Mouse (Mus musculus) midbrain, postnatal 0 days (tissue): ENCODE measurements at regions not wholly inside any gene's neighbourhood (a gene's known extent, or its start where the extent isn't known, plus 50 kb on each side); places are given as distances from the start of the nearest gene placed in this dataset.

ENCODE experiments used
- ATAC-seq: fragments of 200-750 bp; cut with Nextera tagmentation; 2 replicates; pipeline ENCODE4 v1.8.0; 2017; ENCODE audit warnings: moderate number of reproducible peaks, mild to moderate bottlenecking, moderate TSS enrichment, moderate library complexity; ENCODE audit not compliant: low FRiP score
- DNase-seq: peaks from one replicate; pipeline ENCODE4 v3.0.0-alpha.2; 2015; ENCODE audit warnings: low spot score
- H3K27ac ChIP-seq: fragments of 300-500 bp; sonication (generic); 2 replicates; pipeline ENCODE4 v1.5.1; 2014; ENCODE audit warnings: low read depth, mild to moderate bottlenecking, low read length, mixed read lengths
- H3K27me3 ChIP-seq: fragments of 300-500 bp; sonication (generic); 2 replicates; pipeline ENCODE4 v1.6.1; 2014; ENCODE audit warnings: low read length, control low read depth, mixed read lengths; ENCODE audit not compliant: insufficient read depth
- H3K36me3 ChIP-seq: fragments of 300-500 bp; sonication (generic); 2 replicates; pipeline ENCODE4 v1.6.1; 2014; ENCODE audit warnings: low read length, control low read depth, mixed read lengths; ENCODE audit not compliant: insufficient read depth
- H3K4me1 ChIP-seq: fragments of 300-500 bp; sonication (generic); 2 replicates; pipeline ENCODE4 v1.6.1; 2014; ENCODE audit warnings: mild to moderate bottlenecking, control low read depth, antibody characterized with exemption, low read length, mixed read lengths; ENCODE audit not compliant: insufficient read depth
- H3K4me2 ChIP-seq: fragments of 300-500 bp; sonication (generic); 2 replicates; pipeline ENCODE4 v1.6.1; 2014; ENCODE audit warnings: low read depth, mild to moderate bottlenecking, low read length, mixed read lengths; ENCODE audit not compliant: poor library complexity, severe bottlenecking
- H3K4me3 ChIP-seq: fragments of 300-500 bp; sonication (generic); 2 replicates; pipeline ENCODE4 v1.5.1; 2014; ENCODE audit warnings: low read depth, mild to moderate bottlenecking, low read length, moderate library complexity
- H3K9ac ChIP-seq: fragments of 300-500 bp; sonication (generic); replicated peaks from 2 replicates; pipeline ENCODE4 v1.6.1; 2014; ENCODE audit warnings: mild to moderate bottlenecking, low read length, moderate library complexity, mixed read lengths; ENCODE audit not compliant: poor library complexity, severe bottlenecking
- H3K9me3 ChIP-seq: fragments of 300-500 bp; sonication (generic); 2 replicates; pipeline ENCODE4 v1.6.1; 2016; ENCODE audit warnings: low read length, control low read depth
- CTCF ChIP-seq: IDR thresholded peaks from 2 replicates; pipeline ENCODE4 v1.5.1; 2016; ENCODE audit warnings: antibody characterized with exemption, mild to moderate bottlenecking
- WGBS: fragments of 180-500 bp; shearing (Covaris S2); extraction: QIAGEN DNeasy Blood & Tissue Kit; methylation state at CpG from one replicate; pipeline ENCODE4 v1.1.7; 2014; 5-methylcytosine and 5-hydroxymethylcytosine counted together

DNA sequence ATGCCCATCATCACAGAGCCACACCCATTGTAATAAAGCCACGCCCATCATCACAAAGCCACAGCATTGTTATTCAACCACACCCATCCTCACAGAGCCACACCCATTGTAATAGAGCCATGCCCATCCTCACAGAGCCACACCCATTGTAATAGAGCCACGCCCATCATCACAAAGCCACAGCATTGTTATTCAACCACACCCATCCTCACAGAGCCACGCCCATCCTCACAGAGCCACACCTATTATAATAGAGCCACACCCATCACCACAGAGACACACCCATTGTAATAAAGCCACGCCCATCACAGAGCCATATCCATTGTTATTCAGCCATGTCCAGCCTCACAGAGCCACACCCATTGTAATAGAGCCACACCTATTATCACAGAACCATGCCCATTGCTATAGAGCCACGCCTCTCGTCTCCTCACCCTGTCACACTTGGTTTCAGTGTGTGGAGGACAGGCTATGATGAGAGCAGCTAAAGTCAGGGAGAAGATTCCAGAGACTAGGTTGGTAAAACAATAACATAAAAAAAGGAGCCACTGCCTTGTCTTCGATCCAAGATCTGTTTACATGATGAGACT lies 85.6 kb downstream of the Gxylt1 start:
- H3K36me3 ChIP-seq: no peaks in the 10 kb centered on the region
- no peak for DNase-seq
- H3K9ac ChIP-seq: no peak overlapping the region
- no peaks in the 10 kb centered on the region for H3K27me3 ChIP-seq
- no peaks in the 10 kb centered on the region for H3K4me1 ChIP-seq
- no peak overlapping the region for H3K4me3 ChIP-seq
- no peak overlapping the region for H3K4me2 ChIP-seq
- ATAC-seq: no peak
- 89% methylated on average over 7 of the region's 7 CpGs for WGBS
- no peak overlapping the region for H3K27ac ChIP-seq
- no peaks in the 10 kb centered on the region for H3K9me3 ChIP-seq
- no peak for TF ChIP-seq CTCF

DNA sequence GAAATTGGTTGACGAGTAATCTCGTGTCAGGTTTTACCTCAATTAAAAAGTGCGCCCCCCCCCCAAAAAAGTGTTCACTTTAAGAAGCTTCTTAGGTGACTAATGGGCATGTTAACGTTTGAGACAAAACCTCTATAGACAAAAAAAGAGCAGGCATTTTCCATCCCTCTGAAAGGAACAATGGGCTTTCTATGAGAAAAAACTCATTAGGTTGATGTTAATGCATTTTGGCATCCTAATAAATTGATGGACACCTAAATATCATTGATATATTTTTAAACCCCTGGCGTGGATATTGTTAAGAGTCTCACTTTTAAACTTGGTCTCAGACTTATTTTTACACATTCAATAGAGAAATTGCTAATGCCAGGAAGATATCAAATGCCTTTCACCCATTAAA lies 98.8 kb downstream of the Gxylt1 start:
- Histone ChIP-seq H3K4me1 (no peaks in the 10 kb centered on the region), H3K36me3 (no peaks in the 10 kb centered on the region), H3K9me3 (no peaks in the 10 kb centered on the region), H3K27ac (no peak overlapping the region), H3K9ac (no peak overlapping the region), H3K27me3 (no peaks in the 10 kb centered on the region), H3K4me3 (no peak overlapping the region), H3K4me2 (no peak overlapping the region)
- no peak for ATAC-seq
- 76% methylated on average over 5 of the region's 5 CpGs for WGBS
- no peak for TF ChIP-seq CTCF
- no peak for DNase-seq

DNA sequence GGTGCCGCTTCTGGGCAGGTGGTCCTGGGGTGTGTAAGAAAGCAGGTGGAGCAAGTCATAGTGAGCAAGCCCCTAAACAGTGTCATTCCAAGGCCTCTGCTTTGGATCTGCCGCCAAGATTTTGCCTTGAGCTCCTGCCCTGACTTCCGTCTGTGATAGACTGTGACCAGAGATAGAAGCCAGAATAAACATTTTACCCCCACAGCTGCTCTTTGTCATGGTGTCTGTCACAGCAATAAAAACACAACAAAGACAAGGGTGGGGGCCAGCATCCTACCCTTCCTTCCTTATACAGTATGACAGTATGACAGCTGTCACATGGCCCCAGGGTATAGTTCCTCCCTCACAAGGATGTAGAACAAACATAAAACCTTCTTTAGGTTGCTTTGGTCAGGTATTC lies 106.2 kb downstream of the Gxylt1 start:
- Histone ChIP-seq H3K9ac (no peak overlapping the region), H3K4me3 (no peak overlapping the region), H3K27ac (no peak overlapping the region), H3K36me3 (no peaks in the 10 kb centered on the region), H3K9me3 (no peaks in the 10 kb centered on the region), H3K4me1 (no peaks in the 10 kb centered on the region), H3K4me2 (no peak overlapping the region), H3K27me3 (no peaks in the 10 kb centered on the region)
- 79% methylated on average over 3 of the region's 3 CpGs for WGBS
- TF ChIP-seq CTCF: no peak
- ATAC-seq: no peak
- DNase-seq: no peak

DNA sequence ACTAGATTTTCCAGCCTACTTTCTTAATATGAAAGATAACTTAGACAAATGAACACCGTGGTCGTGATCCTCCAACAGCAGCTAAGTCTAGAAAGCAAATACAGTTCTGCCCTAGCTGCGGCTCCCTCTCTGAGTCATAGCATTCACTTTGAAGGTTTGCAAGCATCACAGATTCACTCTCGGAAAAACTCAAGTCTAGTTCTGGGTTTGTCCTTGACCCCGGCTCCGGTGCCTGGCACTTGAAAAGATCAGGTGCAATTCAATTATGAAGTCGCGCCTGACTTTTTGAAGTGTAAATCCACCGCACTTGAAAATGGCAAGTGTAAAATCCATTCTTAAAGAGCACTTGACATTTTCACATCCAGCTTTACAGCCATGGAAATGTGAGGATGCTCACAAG lies 107.5 kb downstream of the Gxylt1 start:
- no peaks in the 10 kb centered on the region for H3K36me3 ChIP-seq
- no peak overlapping the region for H3K4me3 ChIP-seq
- H3K4me1 ChIP-seq: no peaks in the 10 kb centered on the region
- TF ChIP-seq CTCF: no peak
- DNase-seq (no peak), ATAC-seq (no peak)
- no peak overlapping the region for H3K4me2 ChIP-seq
- H3K27me3 ChIP-seq: no peaks in the 10 kb centered on the region
- 64% methylated on average over 9 of the region's 9 CpGs for WGBS
- no peaks in the 10 kb centered on the region for H3K9me3 ChIP-seq
- no peak overlapping the region for H3K27ac ChIP-seq
- H3K9ac ChIP-seq: no peak overlapping the region

DNA sequence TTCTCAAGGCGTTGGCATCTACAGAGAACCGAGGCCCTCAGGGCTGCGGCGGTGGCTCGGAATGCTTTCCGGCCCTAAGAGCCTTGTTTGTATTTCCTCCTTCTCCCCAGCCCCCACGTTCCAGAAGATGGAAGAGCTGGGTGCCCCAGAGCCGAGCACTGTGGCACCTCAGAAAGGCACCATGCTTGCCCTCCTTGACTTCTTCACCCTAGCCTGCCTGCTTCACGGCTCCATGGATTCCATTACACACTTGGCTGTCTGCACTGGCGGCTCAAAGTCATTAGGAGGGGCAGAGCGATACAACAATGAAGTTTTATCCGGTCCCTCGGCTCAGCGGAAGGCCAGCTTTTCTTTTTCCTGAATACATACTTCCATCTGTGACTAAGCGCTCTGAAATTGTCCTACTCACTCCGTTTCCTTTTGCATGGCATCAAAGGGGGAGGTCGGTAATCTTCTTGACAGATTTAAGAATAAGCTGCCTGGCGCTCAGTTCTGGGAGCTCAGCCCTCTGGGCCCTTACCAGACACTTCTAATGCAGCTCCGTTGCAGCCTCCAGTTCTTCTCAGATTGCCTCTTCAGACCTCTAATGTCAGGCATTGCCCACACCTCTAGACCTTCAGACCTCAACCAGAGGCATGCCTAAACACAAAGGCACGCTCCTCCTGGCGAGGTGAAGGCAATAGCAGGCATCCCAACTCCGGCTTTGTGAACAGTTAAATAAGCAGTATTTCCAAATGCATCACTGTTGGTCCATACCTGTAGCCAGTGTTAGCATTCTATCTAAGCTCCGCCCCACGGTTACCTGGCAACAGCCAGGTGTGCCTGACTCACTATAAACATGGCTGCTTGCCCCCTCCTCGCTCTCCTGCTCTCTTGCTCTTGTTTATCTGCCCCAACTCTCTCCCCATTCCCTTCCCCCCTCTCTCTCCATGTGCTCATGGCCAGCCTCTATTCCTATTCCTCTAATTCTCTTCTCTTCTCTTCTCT lies 112.8 kb downstream of the Gxylt1 start:
- Histone ChIP-seq H3K9ac (peak overlapping the region; percentile 24; the same call in 1 of the 2 replicates), H3K36me3 (no peaks in the 10 kb centered on the region), H3K4me3 (no peak overlapping the region), H3K27me3 (no peaks in the 10 kb centered on the region), H3K4me1 (0 out of 2 replicates have a peak, but pooled peaks cover 4% of the 10 kb centered on the region), H3K9me3 (no peaks in the 10 kb centered on the region), H3K4me2 (peak overlapping the region; percentile 29), H3K27ac (peak overlapping the region; percentile 65)
- no peak for TF ChIP-seq CTCF
- DNase-seq: peak; percentile 29
- ATAC-seq: peak; percentile 60; the same call in 1 of the 2 replicates
- 29% methylated on average over 25 of the region's 25 CpGs for WGBS

DNA sequence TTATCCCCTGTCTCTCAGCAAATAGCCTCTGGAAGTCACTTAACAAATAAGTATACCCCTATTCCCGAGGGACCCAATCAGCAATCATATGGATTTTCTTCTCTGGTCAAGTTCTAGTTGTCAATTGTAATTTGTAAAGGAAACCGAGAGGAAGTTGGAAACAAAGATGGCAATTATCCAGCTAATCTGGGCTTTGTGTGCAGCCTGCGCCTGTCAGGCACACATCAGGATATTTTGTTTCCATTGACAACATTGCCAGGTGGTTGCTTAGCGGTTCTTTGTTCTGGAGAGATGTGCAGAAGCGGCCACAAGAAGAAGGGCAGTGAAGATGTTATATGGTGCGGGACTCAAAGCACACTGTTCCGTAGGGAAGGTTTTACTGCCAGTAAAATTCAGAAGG lies 113.7 kb downstream of the Gxylt1 start:
- ATAC-seq: no peak
- Histone ChIP-seq H3K27ac (no peak overlapping the region; the same call in 1 of the 2 replicates), H3K9me3 (no peaks in the 10 kb centered on the region), H3K4me1 (0 out of 2 replicates have a peak, but pooled peaks cover 4% of the 10 kb centered on the region), H3K36me3 (no peaks in the 10 kb centered on the region), H3K4me2 (0 out of 2 replicates have a peak overlapping the region, but pooled peaks have one; percentile 2), H3K27me3 (no peaks in the 10 kb centered on the region), H3K9ac (no peak overlapping the region), H3K4me3 (no peak overlapping the region)
- TF ChIP-seq CTCF: no peak
- DNase-seq: peak; percentile 40
- WGBS: 20% methylated on average over 7 of the region's 7 CpGs
